Mouse (Mus musculus): ENCODE data around the gene Mrpl38. TPM values are rescaled to one million over a fixed set of nuclear protein-coding genes. Genes with fewer than 3 reads are reported as not detected.

The Mrpl38 gene
- polyA plus RNA-seq, 1 experiment from 2014 or later = 98.0 TPM

DNA sequence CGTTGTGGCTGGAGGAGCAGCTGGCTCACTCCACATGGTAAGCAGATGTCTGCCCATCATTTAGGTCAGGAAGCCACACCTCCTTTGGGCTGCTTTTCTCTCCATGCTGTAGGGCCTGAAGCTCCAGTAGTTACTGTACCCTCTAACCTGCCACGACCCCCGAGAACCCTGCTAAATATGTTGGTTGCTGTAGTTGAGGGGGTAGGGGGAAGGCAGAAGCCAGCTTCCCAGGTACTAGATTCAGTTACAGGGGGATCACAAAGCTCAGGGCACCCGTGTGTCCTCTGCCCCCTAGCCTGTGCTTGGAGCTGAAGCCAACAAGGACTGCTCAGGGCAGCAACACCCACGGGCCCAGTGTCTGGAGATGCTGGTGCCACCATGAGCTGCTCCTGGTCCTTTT lies 5.2 kb downstream of the Mrpl38 start:
- H3K4me3 ChIP-seq (ENCODE audit: low read depth, low read length) = no peak overlapping the region
- WGBS = 79% methylated on average over 5 of the region's 5 CpGs
- ATAC-seq (replicated peaks; ENCODE audit: low FRiP score) (no peak), DNase-seq (ENCODE audit: low spot score) (no peak)
- H3K4me2 ChIP-seq (ENCODE audit: low read depth, low read length, severe bottlenecking) = no peak overlapping the region
- no peaks in the 10 kb centered on the region for H3K27me3 ChIP-seq (ENCODE audit: control insufficient read depth, insufficient read depth, low read length)
- H3K4me1 ChIP-seq (replicated peaks; ENCODE audit: control insufficient read depth, insufficient read depth, low read length) = peaks cover 2% of the 10 kb centered on the region; the same call in 1 of the 2 replicates
- H3K36me3 ChIP-seq (ENCODE audit: control insufficient read depth, insufficient read depth, low read length) = peaks cover 4% of the 10 kb centered on the region; the same call in 1 of the 2 replicates
- no peaks in the 10 kb centered on the region for H3K9me3 ChIP-seq (ENCODE audit: control insufficient read depth, low read length)
- no peak overlapping the region for H3K9ac ChIP-seq (ENCODE audit: low read length)
- H3K27ac ChIP-seq (ENCODE audit: low read depth, low read length) = no peak overlapping the region

- no peak overlapping the region for H3K4me3 ChIP-seq (ENCODE audit: low read depth, low read length)
- ATAC-seq (replicated peaks; ENCODE audit: low FRiP score) (no peak), DNase-seq (ENCODE audit: low spot score) (no peak)
- H3K27me3 ChIP-seq (ENCODE audit: control insufficient read depth, insufficient read depth, low read length) = no peaks in the 10 kb centered on the region
- H3K4me2 ChIP-seq (ENCODE audit: low read depth, low read length, severe bottlenecking) = no peak overlapping the region
- peaks cover 2% of the 10 kb centered on the region; the same call in 1 of the 2 replicates for H3K4me1 ChIP-seq (replicated peaks; ENCODE audit: control insufficient read depth, insufficient read depth, low read length)
- H3K27ac ChIP-seq (ENCODE audit: low read depth, low read length) = no peak overlapping the region
- no peaks in the 10 kb centered on the region for H3K9me3 ChIP-seq (ENCODE audit: control insufficient read depth, low read length)
- H3K9ac ChIP-seq (ENCODE audit: low read length) = no peak overlapping the region
- 87% methylated on average over 16 of the region's 16 CpGs for WGBS
- peaks cover 4% of the 10 kb centered on the region; the same call in 1 of the 2 replicates for H3K36me3 ChIP-seq (ENCODE audit: control insufficient read depth, insufficient read depth, low read length)
These were observed 6.0 kb downstream of the Mrpl38 start for GRCm38 (mm10) chr11:116132366-116133333.

DNA sequence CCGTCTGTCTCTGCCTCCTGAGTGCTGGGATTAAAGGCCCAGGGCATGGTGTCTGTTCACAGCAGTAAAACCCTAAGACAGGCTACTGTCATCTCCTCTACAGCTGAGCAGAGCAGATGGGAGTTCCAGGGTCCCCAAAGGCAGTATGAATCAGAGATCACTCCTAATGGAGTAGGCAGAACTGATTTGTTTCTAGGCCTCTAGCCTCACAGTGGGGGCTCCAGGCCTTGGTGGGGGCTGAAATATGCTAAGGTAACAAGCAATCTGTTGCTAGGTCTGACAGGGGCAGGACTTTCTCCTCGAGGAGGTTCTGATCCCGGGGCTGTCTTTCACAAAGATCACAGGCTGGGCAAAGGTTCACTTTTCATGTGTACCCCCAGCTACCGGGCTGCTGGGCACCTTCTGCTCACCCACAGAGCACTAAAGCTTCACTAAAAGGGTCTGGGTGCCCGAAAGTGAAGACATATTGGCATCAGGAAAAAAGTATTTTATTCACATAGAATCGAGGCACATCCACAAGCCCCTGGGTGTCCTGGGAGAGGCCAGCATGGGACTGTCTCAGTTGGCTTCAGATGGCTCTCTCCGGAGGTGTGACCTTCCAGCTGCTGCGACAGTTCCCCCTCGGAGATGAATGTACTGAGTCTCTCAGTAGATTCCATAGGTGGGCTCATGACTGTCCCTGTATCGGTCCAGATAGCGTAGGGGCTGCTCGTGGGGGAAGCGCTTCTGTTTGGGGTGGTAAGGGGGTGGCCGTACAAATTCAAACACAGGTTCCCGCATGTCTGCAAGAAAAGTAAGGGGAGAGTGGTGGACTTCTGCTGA lies 7.1 kb downstream of the Mrpl38 start:
- no peaks in the 10 kb centered on the region for H3K27me3 ChIP-seq (ENCODE audit: control insufficient read depth, insufficient read depth, low read length)
- no peak for DNase-seq (ENCODE audit: low spot score)
- H3K36me3 ChIP-seq (ENCODE audit: control insufficient read depth, insufficient read depth, low read length) = peaks cover 4% of the 10 kb centered on the region; the same call in 1 of the 2 replicates
- peak overlapping the region; percentile 81 for H3K4me2 ChIP-seq (ENCODE audit: low read depth, low read length, severe bottlenecking)
- H3K4me1 ChIP-seq (replicated peaks; ENCODE audit: control insufficient read depth, insufficient read depth, low read length) = peaks cover 3% of the 10 kb centered on the region; the same call in 1 of the 2 replicates
- no peak overlapping the region; the same call in 1 of the 2 replicates for H3K9ac ChIP-seq (ENCODE audit: low read length)
- no peaks in the 10 kb centered on the region for H3K9me3 ChIP-seq (ENCODE audit: control insufficient read depth, low read length)
- no peak overlapping the region; the same call in 1 of the 2 replicates for H3K4me3 ChIP-seq (ENCODE audit: low read depth, low read length)
- no peak overlapping the region; the same call in 1 of the 2 replicates for H3K27ac ChIP-seq (ENCODE audit: low read depth, low read length)
- 85% methylated on average over 15 of the region's 15 CpGs for WGBS
- no peak for ATAC-seq (replicated peaks; ENCODE audit: low FRiP score)

GRCm38 (mm10) chr11:116130488-116131205 lies 8.0 kb downstream of the Mrpl38 start, which contains the start of gene Trim65:
Gene Trim65 (minus strand): TSS chr11:116131128.
- Histone ChIP-seq H3K9me3 (ENCODE audit: control insufficient read depth, low read length) (no peaks in the 10 kb centered on the region), H3K4me2 (ENCODE audit: low read depth, low read length, severe bottlenecking) (peak within 1 kb of the TSS; percentile 81), H3K9ac (ENCODE audit: low read length) (peak within 1 kb of the TSS; percentile 79), H3K27ac (ENCODE audit: low read depth, low read length) (peak within 1 kb of the TSS; percentile 62), H3K4me3 (ENCODE audit: low read depth, low read length) (peak within 1 kb of the TSS; percentile 46), H3K4me1 (replicated peaks; ENCODE audit: control insufficient read depth, insufficient read depth, low read length) (peaks cover 3% of the 10 kb centered on the region; the same call in 1 of the 2 replicates), H3K27me3 (ENCODE audit: control insufficient read depth, insufficient read depth, low read length) (no peaks in the 10 kb centered on the region), H3K36me3 (ENCODE audit: control insufficient read depth, insufficient read depth, low read length) (peaks cover 4% of the 10 kb centered on the region; the same call in 1 of the 2 replicates)
- WGBS = 2% methylated on average over 69 of the region's 69 CpGs
- DNase-seq (ENCODE audit: low spot score) (peak; percentile 93), ATAC-seq (replicated peaks; ENCODE audit: low FRiP score) (peak; percentile 80)

GRCm38 (mm10) chr11:116129993-116130487 lies 8.6 kb downstream of the Mrpl38 start:
- H3K27ac ChIP-seq (ENCODE audit: low read depth, low read length) = peak overlapping the region; percentile 62; the same call in 1 of the 2 replicates
- H3K4me2 ChIP-seq (ENCODE audit: low read depth, low read length, severe bottlenecking) = peak overlapping the region; percentile 81
- H3K27me3 ChIP-seq (ENCODE audit: control insufficient read depth, insufficient read depth, low read length) = no peaks in the 10 kb centered on the region
- H3K9ac ChIP-seq (ENCODE audit: low read length) = peak overlapping the region; percentile 79
- peak overlapping the region; percentile 46 for H3K4me3 ChIP-seq (ENCODE audit: low read depth, low read length)
- H3K4me1 ChIP-seq (replicated peaks; ENCODE audit: control insufficient read depth, insufficient read depth, low read length) = peaks cover 3% of the 10 kb centered on the region; the same call in 1 of the 2 replicates
- ATAC-seq (replicated peaks; ENCODE audit: low FRiP score) (peak; percentile 37), DNase-seq (ENCODE audit: low spot score) (no peak)
- no peaks in the 10 kb centered on the region for H3K9me3 ChIP-seq (ENCODE audit: control insufficient read depth, low read length)
- peaks cover 4% of the 10 kb centered on the region; the same call in 1 of the 2 replicates for H3K36me3 ChIP-seq (ENCODE audit: control insufficient read depth, insufficient read depth, low read length)
- 44% methylated on average over 8 of the region's 8 CpGs for WGBS

GRCm38 (mm10) chr11:116129091-116129790 lies 9.4 kb downstream of the Mrpl38 start:
- WGBS = 83% methylated on average over 9 of the region's 9 CpGs
- H3K27ac ChIP-seq (ENCODE audit: low read depth, low read length) = no peak overlapping the region
- H3K4me1 ChIP-seq (replicated peaks; ENCODE audit: control insufficient read depth, insufficient read depth, low read length) = peaks cover 3% of the 10 kb centered on the region; the same call in 1 of the 2 replicates
- no peak for DNase-seq (ENCODE audit: low spot score)
- H3K9ac ChIP-seq (ENCODE audit: low read length) = no peak overlapping the region
- no peaks in the 10 kb centered on the region for H3K27me3 ChIP-seq (ENCODE audit: control insufficient read depth, insufficient read depth, low read length)
- H3K4me2 ChIP-seq (ENCODE audit: low read depth, low read length, severe bottlenecking) = no peak overlapping the region
- H3K4me3 ChIP-seq (ENCODE audit: low read depth, low read length) = no peak overlapping the region
- ATAC-seq (replicated peaks; ENCODE audit: low FRiP score) = no peak
- H3K9me3 ChIP-seq (ENCODE audit: control insufficient read depth, low read length) = no peaks in the 10 kb centered on the region
- peaks cover 2% of the 10 kb centered on the region; the same call in 1 of the 2 replicates for H3K36me3 ChIP-seq (ENCODE audit: control insufficient read depth, insufficient read depth, low read length)

DNA sequence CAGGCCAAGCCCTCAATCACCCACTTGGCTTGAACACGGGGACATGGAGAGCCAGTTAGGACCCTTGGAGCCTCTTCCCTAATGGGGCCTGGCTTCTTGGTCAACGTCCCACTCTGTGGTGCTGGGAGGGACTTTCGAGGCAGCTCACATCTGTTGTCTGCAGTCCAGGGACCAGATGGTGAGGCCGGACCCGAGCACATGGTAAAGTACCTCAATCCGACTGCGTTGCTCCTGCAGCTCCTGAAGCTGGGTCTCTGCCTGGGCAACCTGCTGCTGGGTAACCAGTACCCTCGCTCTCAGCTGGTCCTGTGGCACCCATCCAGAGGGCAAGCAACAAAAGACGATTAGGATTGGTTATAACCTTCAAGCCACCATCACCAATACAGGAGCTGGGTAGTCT lies 10.7 kb downstream of the Mrpl38 start:
- Histone ChIP-seq H3K9ac (ENCODE audit: low read length) (no peak overlapping the region), H3K4me3 (ENCODE audit: low read depth, low read length) (no peak overlapping the region), H3K27me3 (ENCODE audit: control insufficient read depth, insufficient read depth, low read length) (no peaks in the 10 kb centered on the region), H3K36me3 (ENCODE audit: control insufficient read depth, insufficient read depth, low read length) (no peaks in the 10 kb centered on the region), H3K9me3 (ENCODE audit: control insufficient read depth, low read length) (no peaks in the 10 kb centered on the region), H3K4me1 (replicated peaks; ENCODE audit: control insufficient read depth, insufficient read depth, low read length) (peaks cover 3% of the 10 kb centered on the region; the same call in 1 of the 2 replicates), H3K27ac (ENCODE audit: low read depth, low read length) (no peak overlapping the region), H3K4me2 (ENCODE audit: low read depth, low read length, severe bottlenecking) (no peak overlapping the region)
- 78% methylated on average over 9 of the region's 9 CpGs for WGBS
- no peak for DNase-seq (ENCODE audit: low spot score)
- ATAC-seq (replicated peaks; ENCODE audit: low FRiP score) = no peak

Data from forebrain, embryonic 11.5 days (tissue).